Mouse (Mus musculus) forebrain, postnatal 0 days (tissue): ENCODE data around the gene Atp1a1. TPM values are rescaled to one million over a fixed set of nuclear protein-coding genes. Genes with fewer than 3 reads are reported as not detected.

Experiments used
- ATAC-seq: fragments of 200-750 bp; cut with Nextera tagmentation; 2 replicates; pipeline ENCODE4 v1.8.0; 2017; ENCODE audit warnings: mild to moderate bottlenecking, moderate library complexity
- DNase-seq: peaks from one replicate; pipeline ENCODE4 v3.0.0-alpha.2; 2015
- H3K27ac ChIP-seq: fragments of 300-500 bp; sonication (generic); 2 replicates; pipeline ENCODE4 v1.5.1; 2014; ENCODE audit warnings: low read depth, mild to moderate bottlenecking, antibody characterized with exemption, low read length, moderate library complexity, mixed read lengths
- H3K27me3 ChIP-seq: fragments of 300-500 bp; sonication (generic); 2 replicates; pipeline ENCODE4 v1.6.1; 2014; ENCODE audit warnings: mild to moderate bottlenecking, low read length, mixed read lengths; ENCODE audit not compliant: insufficient read depth
- H3K36me3 ChIP-seq: fragments of 300-500 bp; sonication (generic); 2 replicates; pipeline ENCODE4 v1.6.1; 2014; ENCODE audit warnings: mild to moderate bottlenecking, moderate library complexity; ENCODE audit not compliant: insufficient read depth
- H3K4me1 ChIP-seq: fragments of 300-500 bp; sonication (generic); 2 replicates; pipeline ENCODE4 v1.6.1; 2014; ENCODE audit warnings: antibody characterized with exemption; ENCODE audit not compliant: insufficient read depth
- H3K4me2 ChIP-seq: fragments of 300-500 bp; sonication (generic); 2 replicates; pipeline ENCODE4 v1.6.1; 2014; ENCODE audit warnings: low read depth, mild to moderate bottlenecking, moderate library complexity
- H3K4me3 ChIP-seq: fragments of 300-500 bp; sonication (generic); 2 replicates; pipeline ENCODE4 v1.5.1; 2014; ENCODE audit warnings: low read depth, low read length, mixed read lengths
- H3K9ac ChIP-seq: fragments of 300-500 bp; sonication (generic); 2 replicates; pipeline ENCODE4 v1.6.1; 2014; ENCODE audit warnings: mild to moderate bottlenecking
- H3K9me3 ChIP-seq: fragments of 300-500 bp; sonication (generic); 2 replicates; pipeline ENCODE4 v1.6.1; 2016; ENCODE audit warnings: low read length
- CTCF ChIP-seq: sonication (generic); IDR thresholded peaks from 2 replicates; pipeline ENCODE4 v1.5.1; 2016; ENCODE audit warnings: antibody characterized with exemption, control low read depth, low read depth
- whole genome bisulfite sequencing: fragments of 180-500 bp; shearing (Covaris S2); extraction: QIAGEN DNeasy Blood & Tissue Kit; methylation state at CpG from one replicate; pipeline ENCODE4 v1.1.7; 2014; 5-methylcytosine and 5-hydroxymethylcytosine counted together
- polyA plus RNA-seq: library from polyadenylated mRNA; unstranded; fragments of >200 nt; fragmentation: Nextera tagmentation; extraction: Ambion mirVana; gene quantifications from 2 replicates; pipeline ENCODE4 v1.2.1, GENCODE M21; 2015
- total RNA-seq: library from RNA; depleted of rRNA; stranded (reverse); fragments of >200 nt; gene quantifications from 2 replicates; pipeline ENCODE4 v1.2.3, GENCODE M21; 2014

Atp1a1 gene
- total and polyA plus RNA-seq, 2 experiments from 2014 or later = 53.7 to 199 TPM

GRCm38 (mm10) chr3:101645569-101646106, 41.2 kb upstream of the Atp1a1 start:
- Histone ChIP-seq H3K9ac (no peak overlapping the region), H3K4me3 (no peak overlapping the region), H3K4me2 (no peak overlapping the region), H3K9me3 (no peaks in the 10 kb centered on the region), H3K36me3 (no peaks in the 10 kb centered on the region), H3K4me1 (no peaks in the 10 kb centered on the region; the same call in 1 of the 2 replicates), H3K27ac (no peak overlapping the region), H3K27me3 (no peaks in the 10 kb centered on the region)
- no peak for ATAC-seq
- no peak for DNase-seq
- no peak for TF ChIP-seq CTCF
- WGBS = 41% methylated on average over 1 of the region's 1 CpGs

DNA sequence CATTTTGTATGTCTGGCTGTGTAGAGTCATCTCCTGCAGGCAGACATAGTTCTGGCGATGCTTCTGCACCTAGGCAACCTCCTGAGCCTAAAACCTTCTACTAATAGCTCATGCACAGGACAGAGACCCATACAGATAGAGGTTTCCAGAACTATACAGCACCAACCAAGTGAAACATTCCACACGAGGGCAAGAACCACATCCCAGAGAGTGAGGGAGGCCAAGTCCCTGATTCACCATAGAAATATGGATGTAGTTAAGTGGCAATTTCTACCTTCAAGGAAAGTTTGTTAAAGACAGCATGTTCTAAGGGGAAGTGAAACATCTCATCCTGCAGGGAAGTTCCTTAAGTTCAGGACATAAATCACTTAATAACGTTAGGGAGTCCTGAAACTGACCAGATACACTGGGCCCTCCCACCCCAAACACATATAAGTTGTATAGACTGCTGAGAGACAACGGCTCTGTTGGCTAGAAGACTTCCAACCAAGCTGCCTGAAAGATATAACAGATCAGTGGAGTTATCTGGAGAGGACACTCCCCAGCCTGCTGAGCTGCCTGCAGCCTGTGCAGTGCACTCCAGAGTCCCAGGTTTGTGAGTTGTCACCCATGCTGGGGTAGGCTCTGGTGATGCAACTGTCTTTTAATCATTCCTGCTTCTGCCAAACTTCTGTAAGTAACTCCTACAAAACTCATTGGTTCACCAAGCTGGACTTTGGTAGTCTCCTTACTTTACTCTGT, 39.7 kb upstream of the Atp1a1 start:
- TF ChIP-seq CTCF = no peak
- WGBS = 87% methylated on average over 4 of the region's 4 CpGs

GRCm38 (mm10) chr3:101643264-101643663, 38.8 kb upstream of the Atp1a1 start:
- no peaks in the 10 kb centered on the region for H3K27me3 ChIP-seq
- no peak for TF ChIP-seq CTCF
- H3K9ac ChIP-seq = no peak overlapping the region
- no peak for ATAC-seq
- no peak overlapping the region for H3K4me3 ChIP-seq
- H3K36me3 ChIP-seq = no peaks in the 10 kb centered on the region
- H3K4me2 ChIP-seq = no peak overlapping the region
- H3K27ac ChIP-seq = no peak overlapping the region
- WGBS = 89% methylated on average over 2 of the region's 2 CpGs
- DNase-seq = no peak
- H3K9me3 ChIP-seq = no peaks in the 10 kb centered on the region
- no peaks in the 10 kb centered on the region; the same call in 1 of the 2 replicates for H3K4me1 ChIP-seq

More for the DNA sequence above, 39.7 kb upstream of the Atp1a1 start:
- Histone ChIP-seq H3K4me3 (no peak overlapping the region), H3K36me3 (no peaks in the 10 kb centered on the region), H3K9me3 (no peaks in the 10 kb centered on the region), H3K4me2 (no peak overlapping the region), H3K4me1 (no peaks in the 10 kb centered on the region; the same call in 1 of the 2 replicates), H3K9ac (no peak overlapping the region), H3K27ac (no peak overlapping the region), H3K27me3 (no peaks in the 10 kb centered on the region)
- no peak for ATAC-seq
- no peak for DNase-seq

DNA sequence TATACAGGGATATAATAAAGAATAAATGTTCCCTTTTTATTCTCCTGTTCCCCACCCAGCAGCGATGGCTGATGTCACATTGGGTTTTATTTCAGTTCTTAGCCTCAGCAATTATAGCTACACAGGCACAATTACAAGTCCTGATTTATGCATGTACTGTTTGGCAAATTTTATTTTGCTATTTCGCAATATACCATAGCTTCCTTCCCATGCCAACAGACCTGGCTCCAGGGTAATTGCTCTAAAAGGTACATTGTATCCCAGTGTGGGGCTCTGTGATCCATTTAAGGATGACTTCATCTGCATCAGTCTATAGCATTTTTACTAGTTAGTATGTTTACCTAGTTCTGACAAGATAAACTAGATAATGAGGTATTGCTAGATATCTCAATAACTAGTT, 33.7 kb upstream of the Atp1a1 start:
- no peak for ATAC-seq
- no peak for DNase-seq
- Histone ChIP-seq H3K4me1 (no peaks in the 10 kb centered on the region), H3K27ac (no peak overlapping the region), H3K4me3 (no peak overlapping the region), H3K9ac (no peak overlapping the region), H3K27me3 (no peaks in the 10 kb centered on the region), H3K4me2 (no peak overlapping the region), H3K36me3 (no peaks in the 10 kb centered on the region), H3K9me3 (no peaks in the 10 kb centered on the region)
- WGBS = 88% methylated on average over 2 of the region's 2 CpGs
- no peak for TF ChIP-seq CTCF

- WGBS = 35% methylated on average over 7 of the region's 7 CpGs
These were observed 32.0 kb upstream of the Atp1a1 start for GRCm38 (mm10) chr3:101636510-101636909.

GRCm38 (mm10) chr3:101636086-101636485, 31.6 kb upstream of the Atp1a1 start:
- Histone ChIP-seq H3K9ac (no peak overlapping the region), H3K9me3 (no peaks in the 10 kb centered on the region), H3K4me3 (no peak overlapping the region), H3K27ac (no peak overlapping the region), H3K27me3 (no peaks in the 10 kb centered on the region), H3K36me3 (no peaks in the 10 kb centered on the region), H3K4me1 (no peaks in the 10 kb centered on the region), H3K4me2 (no peak overlapping the region)
- TF ChIP-seq CTCF = no peak
- ATAC-seq = no peak
- 22% methylated on average over 2 of the region's 2 CpGs for WGBS
- no peak for DNase-seq

More at GRCm38 (mm10) chr3:101636510-101636909, 32.0 kb upstream of the Atp1a1 start:
- Histone ChIP-seq H3K27ac (no peak overlapping the region), H3K4me1 (no peaks in the 10 kb centered on the region), H3K36me3 (no peaks in the 10 kb centered on the region), H3K4me3 (no peak overlapping the region), H3K4me2 (no peak overlapping the region), H3K9me3 (no peaks in the 10 kb centered on the region), H3K9ac (no peak overlapping the region), H3K27me3 (no peaks in the 10 kb centered on the region)
- no peak for ATAC-seq
- DNase-seq = no peak
- TF ChIP-seq CTCF = no peak

GRCm38 (mm10) chr3:101634141-101634900, 29.8 kb upstream of the Atp1a1 start:
- DNase-seq = no peak
- Histone ChIP-seq H3K4me3 (no peak overlapping the region), H3K4me1 (no peaks in the 10 kb centered on the region), H3K4me2 (no peak overlapping the region), H3K27me3 (no peaks in the 10 kb centered on the region), H3K27ac (no peak overlapping the region), H3K9me3 (no peaks in the 10 kb centered on the region), H3K9ac (no peak overlapping the region), H3K36me3 (no peaks in the 10 kb centered on the region)
- 77% methylated on average over 9 of the region's 9 CpGs for WGBS
- peak; percentile 51; the same call in 1 of the 2 replicates for ATAC-seq
- TF ChIP-seq CTCF = no peak
